Mouse (Mus musculus) right cerebral cortex, postnatal 36 days (tissue): ENCODE measurements around the gene Ccn5.
A peak's percentile ranks its signal among the peaks of the same experiment; 100 is the strongest.

Experiments
- DNase-seq, 2 experiments: peaks; one replicate each; pipeline ENCODE4 v3.0.0; 2022; ENCODE audit warnings: low spot score in 2 of 2, mixed read lengths in 1 of 2

Gene Ccn5

GRCm38 (mm10) chr2:163842043-163842442, 21.4 kb downstream of the Ccn5 start:
- DNase-seq = no peak

GRCm38 (mm10) chr2:163853461-163853901, 32.8 kb downstream of the Ccn5 start, which contains the start of gene Kcnk15:
Kcnk15 (plus strand) TSS chr2:163853651.
- DNase-seq = no peak

GRCm38 (mm10) chr2:163857233-163857632, 36.6 kb downstream of the Ccn5 start:
- no peak for DNase-seq

- peak in 1 of 2 experiments; percentile 43 for DNase-seq
Observed at GRCm38 (mm10) chr2:163858254-163858947, 37.7 kb downstream of the Ccn5 start.

- no peak for DNase-seq
Observed at GRCm38 (mm10) chr2:163865311-163865710, 44.6 kb downstream of the Ccn5 start.

GRCm38 (mm10) chr2:163866061-163866460, 45.4 kb downstream of the Ccn5 start:
- no peak for DNase-seq

GRCm38 (mm10) chr2:163869783-163870182, 49.1 kb downstream of the Ccn5 start:
- DNase-seq = no peak

GRCm38 (mm10) chr2:163871266-163871665, 50.6 kb downstream of the Ccn5 start:
- no peak for DNase-seq

- no peak for DNase-seq
Observed at GRCm38 (mm10) chr2:163871906-163872305, 51.2 kb downstream of the Ccn5 start.

- no peak for DNase-seq
Observed at GRCm38 (mm10) chr2:163874877-163875276, 54.2 kb downstream of the Ccn5 start.

- DNase-seq = no peak
Observed at GRCm38 (mm10) chr2:163875484-163875883, 54.8 kb downstream of the Ccn5 start.

- DNase-seq = peak; percentile 43 to 56
Observed at GRCm38 (mm10) chr2:163876830-163877498, 56.3 kb downstream of the Ccn5 start.

GRCm38 (mm10) chr2:163880891-163881290, 60.2 kb downstream of the Ccn5 start:
- no peak for DNase-seq
